Mouse (Mus musculus) megakaryocyte, embryonic 14.5 days (primary cell): ENCODE measurements around the gene Rfx7.

Experiments used
- FLI1 ChIP-seq: IDR thresholded peaks from 2 replicates; pipeline ENCODE4 v1.6.1; 2012; ENCODE audit warnings: low read length, inconsistent platforms, mixed read lengths
- GATA1 ChIP-seq: IDR thresholded peaks from 3 replicates; pipeline ENCODE4 v1.6.1; 2012; ENCODE audit warnings: mixed read lengths, low read length, inconsistent platforms, borderline replicate concordance

DNA sequence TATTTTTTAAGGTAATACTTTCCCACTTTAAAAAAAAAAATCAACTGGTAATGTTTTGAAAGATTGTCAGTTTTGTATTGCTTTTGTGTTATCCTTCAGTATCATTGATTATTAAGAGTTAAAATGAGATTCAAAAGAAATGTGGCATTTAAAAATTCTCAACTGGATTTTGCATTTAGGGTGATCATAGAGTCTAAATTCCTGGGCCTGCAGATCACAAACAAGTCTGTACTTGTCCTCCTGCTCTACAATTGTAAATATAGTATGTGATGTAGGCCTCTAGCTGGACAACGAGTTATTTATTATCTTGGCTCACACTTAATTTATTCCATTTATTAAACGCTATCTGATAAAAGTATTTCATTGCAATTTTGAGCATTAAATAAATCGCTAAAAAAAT lies 3.4 kb downstream of the Rfx7 start:
- no peak for TF ChIP-seq GATA1
- no peak for TF ChIP-seq FLI1
